Mouse (Mus musculus) embryonic fibroblast, embryonic 13.5 days (primary cell): Measurements from ENCODE around the gene Chp2. TPM values are rescaled to one million over a fixed set of nuclear protein-coding genes. Genes with fewer than 3 reads are reported as not detected.

ENCODE experiments used
- H3K27ac ChIP-seq: 2 replicates; pipeline ENCODE4 v1.5.1; 2012; ENCODE audit warnings: low read length, control low read depth, inconsistent platforms; ENCODE audit not compliant: insufficient read depth
- H3K4me1 ChIP-seq: 2 replicates; pipeline ENCODE4 v1.6.1; 2011; ENCODE audit warnings: low read length; ENCODE audit not compliant: control insufficient read depth, insufficient read depth
- H3K4me3 ChIP-seq: 2 replicates; pipeline ENCODE4 v1.5.1; 2011; ENCODE audit warnings: mild to moderate bottlenecking, control low read depth, low read length; ENCODE audit not compliant: insufficient read depth
- CTCF ChIP-seq: IDR thresholded peaks from 2 replicates; pipeline ENCODE4 v1.5.1; 2011; ENCODE audit warnings: mild to moderate bottlenecking, control low read depth, low read length, moderate library complexity, borderline replicate concordance; ENCODE audit not compliant: insufficient read depth
- POLR2A ChIP-seq: IDR thresholded peaks from 2 replicates; pipeline ENCODE4 v1.6.1; 2011; ENCODE audit warnings: low read depth, mild to moderate bottlenecking, control low read depth, low read length, moderate library complexity
- polyA plus RNA-seq: library from polyadenylated mRNA; stranded (reverse); fragments of >200 nt; gene quantifications from 2 replicates; pipeline ENCODE4 v1.2.4, GENCODE M21; 2011; ENCODE audit warnings: low read depth; ENCODE audit not compliant: missing spikeins, insufficient read length

Gene Chp2
- not detected in 2 replicates for polyA plus RNA-seq

DNA sequence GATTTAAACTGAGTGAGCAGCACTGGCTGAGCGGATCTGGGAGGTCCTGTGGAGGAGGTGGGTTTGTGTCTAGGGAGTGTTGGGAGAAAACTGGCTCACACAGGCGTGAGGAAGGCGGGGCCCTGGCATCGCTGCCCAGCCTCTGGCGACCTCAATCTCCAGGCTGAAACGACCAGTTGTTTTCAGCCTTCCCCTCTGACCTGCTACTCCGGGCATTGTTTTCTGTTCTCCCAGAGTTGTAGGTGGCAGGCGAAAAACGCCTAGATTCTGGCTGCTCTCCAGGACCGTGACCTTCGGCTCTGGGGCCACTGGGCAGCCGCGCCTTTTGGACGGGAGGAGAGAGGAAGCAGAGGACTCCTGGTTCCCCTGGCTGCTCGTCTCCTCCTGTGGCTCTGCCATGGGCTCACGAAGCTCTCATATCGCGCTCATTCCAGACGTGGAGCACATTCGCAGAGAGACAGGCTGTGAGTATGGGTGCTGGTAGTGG is at the start of gene Chp2:
TSS of gene Chp2 (plus strand) at position 182 of the 487 bp plus-strand sequence.
- Histone ChIP-seq H3K27ac (no peak within 1 kb of the TSS), H3K4me1 (no peaks in the 10 kb centered on the region), H3K4me3 (no peak within 1 kb of the TSS)
- TF ChIP-seq CTCF = no peak
- no peak for TF ChIP-seq POLR2A

DNA sequence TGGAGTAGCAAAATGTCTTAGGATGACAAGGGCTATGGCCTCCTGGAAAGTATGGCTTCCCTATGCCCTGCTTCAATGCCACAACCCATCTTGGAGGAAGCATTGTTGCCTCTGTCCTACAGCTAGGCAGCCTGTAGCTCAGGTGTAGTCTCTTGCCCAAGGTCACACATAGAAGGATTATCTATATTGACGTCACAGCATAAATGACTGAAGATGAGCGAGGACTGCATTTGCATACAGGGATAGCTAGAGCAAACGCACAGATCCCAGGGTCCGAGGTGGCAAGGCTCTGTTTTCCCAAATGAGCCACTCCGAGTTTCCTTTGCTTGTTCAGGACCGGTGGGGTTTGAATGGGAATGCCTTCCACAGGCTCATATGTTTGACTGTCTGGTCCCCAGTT is 48.6 kb upstream of the Chp2 start:
- H3K4me1 ChIP-seq = no peaks in the 10 kb centered on the region
- TF ChIP-seq CTCF = no peak
- TF ChIP-seq POLR2A = no peak
- no peak overlapping the region for H3K4me3 ChIP-seq
- no peak overlapping the region for H3K27ac ChIP-seq

DNA sequence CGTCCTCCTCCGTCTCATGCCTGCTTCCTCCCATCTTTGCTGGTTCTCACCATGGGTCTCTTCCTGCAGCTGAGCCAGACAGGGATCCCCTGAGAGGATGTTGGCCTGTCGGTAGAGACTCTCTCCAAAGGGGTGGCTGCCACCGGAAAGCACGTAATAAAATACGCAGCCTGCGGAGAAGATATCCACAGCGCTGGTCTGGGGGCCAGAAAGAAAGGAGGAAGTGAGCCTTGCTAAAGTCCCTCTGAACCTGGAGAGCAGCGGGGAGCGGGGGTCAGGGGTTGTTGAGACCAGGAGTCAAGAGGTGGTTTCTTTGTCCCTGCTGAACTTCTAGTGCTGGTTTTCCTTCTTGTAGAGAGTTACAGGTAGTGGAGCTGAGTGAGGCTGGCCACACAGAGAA is 47.7 kb upstream of the Chp2 start:
- TF ChIP-seq POLR2A (no peak), CTCF (no peak)
- H3K27ac ChIP-seq = no peak overlapping the region
- no peaks in the 10 kb centered on the region for H3K4me1 ChIP-seq
- no peak overlapping the region for H3K4me3 ChIP-seq

DNA sequence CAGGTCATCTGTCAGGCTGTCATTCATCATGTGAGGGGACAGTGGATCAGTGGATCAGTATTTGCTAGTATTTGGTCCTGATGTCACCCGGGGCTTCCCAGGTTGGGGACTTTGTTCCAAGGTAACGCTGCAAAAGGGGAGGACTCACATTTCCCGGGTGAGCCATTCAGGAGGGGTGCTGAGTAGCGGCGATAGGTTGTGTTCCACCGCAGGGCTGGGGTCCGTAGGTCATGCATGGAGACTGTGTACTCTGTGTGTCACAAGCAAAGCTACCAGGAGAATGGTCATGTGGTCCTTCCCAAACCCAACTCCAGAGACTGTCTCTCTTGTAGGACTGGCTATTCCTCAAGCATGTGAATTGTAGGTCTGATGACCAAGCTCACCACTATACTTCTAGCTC is 38.6 kb upstream of the Chp2 start:
- TF ChIP-seq CTCF (no peak), POLR2A (no peak)
- Histone ChIP-seq H3K27ac (no peak overlapping the region), H3K4me3 (no peak overlapping the region), H3K4me1 (no peaks in the 10 kb centered on the region)

DNA sequence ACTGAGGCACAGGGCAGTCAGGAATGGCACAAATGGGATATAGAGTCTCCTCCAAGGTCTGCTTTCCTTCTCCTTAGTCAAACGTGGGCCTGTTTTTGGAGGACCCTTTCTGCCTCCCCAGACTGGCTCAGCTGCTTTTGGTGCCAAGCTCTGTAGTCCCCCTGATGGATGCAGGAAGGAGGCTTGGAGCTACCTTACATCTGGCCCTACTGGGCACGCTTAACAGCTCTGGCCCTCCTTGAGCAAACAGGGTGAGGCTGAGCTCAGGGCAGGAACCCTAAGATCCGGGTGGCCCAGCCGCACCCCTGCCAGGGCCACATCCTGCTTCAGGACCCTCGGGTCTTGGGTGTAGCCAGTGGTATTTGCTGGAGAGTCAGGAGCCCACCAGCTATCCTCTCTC is 34.7 kb upstream of the Chp2 start:
- Histone ChIP-seq H3K27ac (no peak overlapping the region), H3K4me1 (no peaks in the 10 kb centered on the region), H3K4me3 (no peak overlapping the region)
- TF ChIP-seq POLR2A (no peak), CTCF (no peak)

DNA sequence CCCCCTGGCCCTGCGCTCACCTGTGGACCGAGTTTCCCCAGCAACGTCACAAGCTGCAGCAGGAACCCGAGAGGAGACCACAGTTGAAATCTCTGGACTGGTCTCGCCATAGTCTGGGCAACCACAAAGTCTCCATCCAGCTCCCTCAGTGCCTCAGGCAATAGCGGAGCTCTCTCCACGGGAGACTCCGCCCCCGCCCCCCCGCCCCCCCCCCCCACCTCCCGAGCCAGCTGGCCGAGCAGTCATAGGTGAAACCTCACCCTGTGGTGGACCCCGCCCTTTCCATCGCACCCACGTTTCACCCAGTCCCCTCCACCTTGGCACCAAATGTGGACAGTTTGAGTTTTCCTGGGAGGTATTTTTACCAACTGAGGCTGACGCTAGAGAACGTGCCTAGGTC is 33.3 kb upstream of the Chp2 start, which contains the start of gene Ern2:
TSS of gene Ern2 (minus strand) at position 165 of the 400 bp plus-strand sequence.
- H3K27ac ChIP-seq = no peak within 1 kb of the TSS
- TF ChIP-seq POLR2A = no peak
- no peak for TF ChIP-seq CTCF
- H3K4me3 ChIP-seq = no peak within 1 kb of the TSS
- no peaks in the 10 kb centered on the region for H3K4me1 ChIP-seq

DNA sequence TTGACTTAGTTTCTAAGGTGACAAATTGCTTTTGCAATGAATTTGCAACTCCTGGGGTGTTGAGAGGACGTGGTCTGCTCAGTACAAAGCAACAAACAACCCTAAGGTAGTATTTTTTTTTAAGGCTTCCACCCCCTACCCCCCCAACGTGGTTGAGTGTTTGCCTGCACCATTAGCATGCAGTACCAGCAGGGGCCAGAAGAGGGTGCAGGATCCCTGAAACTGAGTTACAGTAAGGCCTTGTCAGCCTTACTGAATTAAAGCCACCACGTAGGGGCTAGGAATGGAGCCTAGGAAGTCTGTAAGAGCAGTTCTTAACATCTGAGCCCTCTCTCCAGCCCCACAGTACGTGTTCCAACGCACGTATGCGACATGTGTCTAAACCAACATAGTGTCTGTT is 29.8 kb upstream of the Chp2 start:
- TF ChIP-seq CTCF = peak; percentile 50; the same call in 1 of the 2 replicates
- no peak for TF ChIP-seq POLR2A
- H3K4me3 ChIP-seq = no peak overlapping the region
- no peak overlapping the region for H3K27ac ChIP-seq
- no peaks in the 10 kb centered on the region for H3K4me1 ChIP-seq

DNA sequence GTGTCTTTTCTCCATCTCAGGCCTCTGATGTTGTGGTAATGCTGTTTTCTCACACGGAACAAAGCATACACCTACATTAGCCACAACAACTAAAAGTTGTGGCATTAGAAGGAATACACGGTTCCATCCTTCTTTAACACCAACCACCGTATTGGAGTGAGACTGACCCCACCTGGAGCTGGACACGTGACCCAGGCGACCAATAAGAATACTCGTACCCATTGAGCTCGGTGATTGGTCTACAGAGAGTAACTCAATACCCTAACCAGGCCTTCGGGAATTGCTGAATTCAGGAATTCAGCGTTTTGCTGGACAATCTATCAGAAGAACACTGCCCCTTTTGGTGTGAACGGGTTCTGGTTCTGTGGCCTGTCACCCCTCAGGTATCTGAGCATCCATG is 28.2 kb upstream of the Chp2 start:
- TF ChIP-seq CTCF (no peak), POLR2A (no peak)
- Histone ChIP-seq H3K4me1 (no peaks in the 10 kb centered on the region), H3K4me3 (no peak overlapping the region), H3K27ac (no peak overlapping the region)

DNA sequence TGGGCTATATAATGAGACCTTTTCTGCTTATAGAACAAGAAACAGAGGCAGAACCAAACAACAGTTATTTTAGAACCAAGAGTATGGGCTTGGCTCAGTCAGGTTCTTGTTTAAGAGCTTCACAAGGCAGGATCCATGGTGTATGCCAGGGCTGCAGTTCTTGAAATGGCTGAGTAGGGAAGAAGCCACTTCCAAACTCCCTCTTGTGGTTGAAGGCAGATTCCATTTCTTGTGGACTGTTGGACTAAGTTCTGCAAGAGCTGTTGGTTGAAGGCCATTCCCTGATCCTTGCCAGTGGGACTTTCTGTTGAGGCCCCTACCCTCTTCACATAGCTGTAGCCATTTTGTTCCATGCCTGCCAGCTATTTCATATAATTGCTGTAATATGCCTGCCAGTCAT is 25.4 kb upstream of the Chp2 start:
- no peaks in the 10 kb centered on the region for H3K4me1 ChIP-seq
- H3K27ac ChIP-seq = no peak overlapping the region
- H3K4me3 ChIP-seq = no peak overlapping the region
- TF ChIP-seq CTCF = no peak
- TF ChIP-seq POLR2A = no peak

DNA sequence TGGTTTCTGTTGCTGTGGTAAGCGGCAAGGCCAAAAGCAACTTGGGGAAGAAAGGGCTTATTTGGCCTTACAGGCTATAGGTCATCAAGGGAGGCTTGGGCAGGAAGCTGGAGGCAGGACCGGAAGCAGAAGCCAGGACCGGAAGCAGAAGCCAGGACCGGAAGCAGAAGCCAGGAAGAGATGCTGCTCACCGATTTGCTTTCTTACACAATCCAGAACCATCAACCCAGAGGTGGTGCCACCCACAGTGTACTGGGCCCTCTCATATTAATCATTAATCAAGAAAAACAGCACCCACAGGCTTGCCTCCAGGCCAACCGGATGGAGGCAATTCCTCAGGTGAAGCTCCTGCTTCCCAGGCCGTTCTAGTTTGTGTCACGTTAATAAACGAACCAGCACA is 22.5 kb upstream of the Chp2 start:
- H3K4me3 ChIP-seq = no peak overlapping the region
- no peaks in the 10 kb centered on the region for H3K4me1 ChIP-seq
- TF ChIP-seq POLR2A = no peak
- TF ChIP-seq CTCF = no peak
- no peak overlapping the region for H3K27ac ChIP-seq

DNA sequence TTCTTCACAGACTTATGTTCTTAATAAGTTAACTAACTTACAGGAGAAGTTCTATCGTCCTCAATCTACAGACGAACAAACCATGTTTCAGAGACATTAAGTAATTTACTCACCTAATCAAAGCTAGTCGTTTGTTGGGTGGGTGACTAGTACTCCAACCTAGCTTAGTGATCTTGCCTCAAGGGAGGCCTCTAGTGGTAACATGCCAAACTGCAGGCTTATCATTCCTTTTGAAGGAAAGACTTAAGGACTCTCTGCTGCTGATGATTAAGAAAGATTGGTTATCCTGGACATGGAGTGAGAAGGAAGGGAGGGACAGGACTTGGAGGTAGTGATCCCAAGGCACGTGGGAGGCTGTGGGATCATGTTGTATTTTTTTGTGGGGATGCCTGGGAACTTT is 22.0 kb upstream of the Chp2 start:
- no peak overlapping the region for H3K4me3 ChIP-seq
- no peak for TF ChIP-seq POLR2A
- no peak for TF ChIP-seq CTCF
- no peak overlapping the region for H3K27ac ChIP-seq
- H3K4me1 ChIP-seq = no peaks in the 10 kb centered on the region
